Mouse (Mus musculus): Measurements from ENCODE around the gene Chid1.

The Chid1 gene

DNA sequence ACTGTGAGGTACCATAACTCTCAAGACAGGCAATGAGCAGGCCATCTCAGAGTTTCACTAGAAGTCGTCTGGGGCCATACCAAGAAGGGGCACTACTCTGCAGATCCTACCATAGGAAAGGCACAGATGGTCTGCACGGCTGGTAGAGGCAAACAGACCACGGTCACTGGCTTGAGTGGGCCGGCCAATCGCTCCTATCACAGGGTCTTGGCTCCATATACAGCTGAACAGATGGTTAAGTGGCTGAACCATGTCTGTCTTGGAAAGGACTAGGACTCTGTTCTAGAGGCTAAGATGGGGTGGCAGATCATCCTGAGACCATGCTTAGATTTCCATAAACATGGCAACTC is 37.1 kb downstream of the Chid1 start:
- no peak for DNase-seq (ENCODE audit: low spot score)

- DNase-seq (ENCODE audit: low spot score) = no peak
Measured at GRCm38 (mm10) chr7:141501820-141502555, 37.7 kb downstream of the Chid1 start.

- DNase-seq (ENCODE audit: low spot score) = no peak
Measured at GRCm38 (mm10) chr7:141497600-141497999, 42.1 kb downstream of the Chid1 start.

GRCm38 (mm10) chr7:141495940-141496339 is 43.7 kb downstream of the Chid1 start:
- DNase-seq (ENCODE audit: low spot score) = no peak

- DNase-seq (ENCODE audit: low spot score) = no peak
Measured at GRCm38 (mm10) chr7:141495379-141495778, 44.3 kb downstream of the Chid1 start.

- DNase-seq (ENCODE audit: low spot score) = no peak
Measured at GRCm38 (mm10) chr7:141493729-141494128, 45.9 kb downstream of the Chid1 start.

DNA sequence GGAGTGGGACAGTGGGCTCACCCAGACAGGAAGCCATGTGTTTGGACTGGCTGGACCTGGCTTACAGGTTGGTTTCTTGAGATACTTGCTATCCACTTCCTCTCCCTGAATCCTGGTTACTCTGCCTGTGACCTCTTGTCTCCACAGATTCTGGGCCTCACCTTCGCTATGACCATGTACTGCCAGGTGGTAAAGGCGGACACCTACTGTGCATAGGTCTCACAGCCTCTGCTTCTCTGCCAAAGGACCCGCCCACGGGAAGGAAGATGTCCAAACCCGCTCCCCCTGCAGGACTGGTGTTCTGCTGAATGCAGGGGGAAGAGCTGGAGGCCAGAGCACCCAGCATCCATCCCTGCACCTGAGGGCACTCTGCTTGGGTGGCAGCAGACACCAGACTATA is 46.9 kb downstream of the Chid1 start:
- no peak for DNase-seq (ENCODE audit: low spot score)

- DNase-seq (ENCODE audit: low spot score) = no peak
Measured at GRCm38 (mm10) chr7:141491151-141491550, 48.5 kb downstream of the Chid1 start.

- DNase-seq (ENCODE audit: low spot score) = no peak
Measured at GRCm38 (mm10) chr7:141487141-141487540, 52.5 kb downstream of the Chid1 start.

DNA sequence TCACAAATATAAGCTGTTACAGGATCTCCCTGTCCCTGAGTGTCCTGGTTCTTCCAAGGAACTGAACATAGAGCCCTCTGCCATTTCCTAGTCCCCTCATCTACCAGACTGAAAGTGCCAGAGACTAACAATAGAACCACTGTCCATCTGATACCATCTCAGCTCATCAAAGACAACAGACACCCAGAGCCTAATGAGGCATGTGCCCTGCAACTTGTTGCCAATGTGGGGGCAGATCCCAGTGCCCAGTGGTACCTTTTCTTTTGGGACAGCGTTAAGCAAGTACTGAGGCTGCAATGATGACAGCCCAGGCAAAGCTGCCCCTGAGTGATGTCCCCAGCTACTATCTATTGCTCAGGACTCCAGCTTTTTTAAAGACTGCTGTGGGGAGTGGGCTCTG is 53.4 kb downstream of the Chid1 start:
- DNase-seq (ENCODE audit: low spot score) = no peak

GRCm38 (mm10) chr7:141485606-141486005 is 54.1 kb downstream of the Chid1 start:
- no peak for DNase-seq (ENCODE audit: low spot score)

GRCm38 (mm10) chr7:141485186-141485585 is 54.5 kb downstream of the Chid1 start:
- no peak for DNase-seq (ENCODE audit: low spot score)

GRCm38 (mm10) chr7:141484186-141485120 is 55.2 kb downstream of the Chid1 start:
- DNase-seq (ENCODE audit: low spot score) = no peak

GRCm38 (mm10) chr7:141483114-141483653 is 56.5 kb downstream of the Chid1 start:
- DNase-seq (ENCODE audit: low spot score) = no peak

- DNase-seq (ENCODE audit: low spot score) = no peak
Measured at GRCm38 (mm10) chr7:141482531-141483024, 57.1 kb downstream of the Chid1 start.

DNA sequence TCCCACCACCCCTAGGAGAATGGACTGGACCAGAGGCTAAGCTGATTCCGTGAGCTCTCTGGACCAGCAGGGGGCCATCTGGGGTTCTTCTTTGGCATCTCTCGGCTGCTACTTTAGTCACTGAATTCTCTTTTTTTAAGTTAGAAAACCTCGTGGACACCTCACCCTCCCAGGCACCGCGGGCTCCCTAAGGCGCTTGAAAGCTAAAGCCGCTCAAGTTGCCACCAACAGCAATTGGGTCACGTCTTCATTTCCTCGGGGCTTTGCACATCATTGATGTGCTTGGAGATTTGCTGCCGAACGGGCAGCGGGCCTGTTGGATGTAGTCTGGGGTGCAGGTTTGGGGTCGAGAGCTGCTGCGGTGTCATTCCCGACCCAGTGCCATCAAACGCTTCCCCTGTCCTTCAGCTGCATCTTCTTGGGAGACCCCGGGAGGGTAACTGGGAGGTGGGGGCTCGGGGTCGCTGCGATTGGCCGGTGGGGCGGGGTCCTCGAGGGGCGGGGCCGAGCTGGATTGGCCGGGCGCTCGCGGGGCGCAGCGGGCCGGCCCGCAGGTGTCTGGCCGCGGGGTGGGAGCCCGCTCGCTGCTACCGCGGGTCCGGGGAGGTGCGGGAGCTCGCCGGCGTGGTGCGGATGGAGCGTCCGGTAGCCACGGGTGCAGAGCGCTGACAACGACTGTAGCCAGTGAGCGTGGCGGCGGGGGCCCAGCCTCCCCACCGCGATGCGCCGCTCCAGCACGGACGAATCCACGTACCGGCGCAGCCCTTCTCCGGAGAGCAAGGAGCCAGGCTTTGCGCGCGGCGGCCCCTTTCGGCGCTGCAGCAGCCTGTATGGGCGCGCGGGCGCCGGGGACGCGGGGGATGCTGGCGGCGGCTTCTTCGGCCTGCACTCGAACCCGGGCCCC is 57.9 kb downstream of the Chid1 start:
- no peak for DNase-seq (ENCODE audit: low spot score)

DNA sequence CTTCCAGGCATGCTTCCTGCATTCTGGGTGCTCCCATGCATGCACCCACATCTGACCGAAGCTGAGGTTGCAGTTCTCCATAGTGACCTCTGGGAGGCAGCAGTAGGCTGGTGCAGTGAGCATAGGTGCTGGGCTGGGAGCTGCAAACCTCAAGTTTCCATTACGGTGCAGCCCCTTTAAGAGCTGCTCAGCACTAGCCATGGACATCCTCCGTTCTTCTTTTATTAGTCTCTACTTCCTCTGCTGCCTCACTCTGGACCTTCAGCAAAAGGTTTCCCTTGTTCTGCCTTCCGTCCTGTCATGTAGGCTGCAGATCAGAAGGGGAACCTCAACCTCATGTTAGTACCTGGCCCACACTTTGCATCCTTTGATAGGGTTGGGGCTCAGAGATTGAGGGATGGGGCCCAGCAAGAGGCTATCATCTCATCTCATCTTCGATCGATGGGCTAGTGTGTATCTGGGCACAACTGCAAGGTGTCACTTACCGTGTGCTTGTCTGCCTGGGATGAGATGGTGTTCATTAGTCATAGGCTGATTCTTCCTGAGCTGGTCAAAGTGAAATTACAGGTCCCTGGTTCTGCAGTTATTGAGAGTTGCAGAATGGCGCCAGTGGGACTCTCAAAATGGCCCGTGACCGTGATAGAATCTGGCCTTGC is 58.7 kb downstream of the Chid1 start:
- DNase-seq (ENCODE audit: low spot score) = no peak

- no peak for DNase-seq (ENCODE audit: low spot score)
Measured at GRCm38 (mm10) chr7:141478270-141478748, 61.3 kb downstream of the Chid1 start.

- no peak for DNase-seq (ENCODE audit: low spot score)
Measured at GRCm38 (mm10) chr7:141477578-141478269, 61.9 kb downstream of the Chid1 start.

DNA sequence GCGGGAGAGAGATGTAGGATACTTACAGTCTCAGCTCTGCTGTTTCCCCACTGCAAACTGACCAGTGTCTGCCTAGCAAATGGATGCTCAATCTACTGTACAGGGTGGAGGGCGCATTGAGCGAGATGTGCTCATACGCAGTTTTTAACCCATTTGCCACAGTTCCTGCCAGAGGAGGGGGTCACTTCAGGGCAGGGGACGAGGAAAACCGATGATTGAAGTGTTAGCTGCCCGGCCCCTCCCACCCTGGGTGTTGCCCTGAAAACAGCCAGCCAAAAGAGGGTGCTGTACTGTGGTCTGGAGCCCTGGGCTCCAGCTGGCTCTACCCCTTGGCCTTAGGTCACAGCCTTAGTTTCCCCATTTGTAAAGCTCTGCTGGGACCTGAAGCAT is 62.7 kb downstream of the Chid1 start:
- no peak for DNase-seq (ENCODE audit: low spot score)
